Mouse (Mus musculus) small intestine, adult 2 months (tissue): ENCODE data around the gene Stim1.

Source experiments
- CTCF ChIP-seq: fragments of 200-500 bp; IDR thresholded peaks from 2 replicates; pipeline ENCODE4 v1.5.1; 2012; ENCODE audit warnings: low read depth, mild to moderate bottlenecking, control low read depth, inconsistent platforms, low read length, moderate library complexity, mixed read lengths; ENCODE audit not compliant: insufficient replicate concordance, insufficient read length; ENCODE audit errors: extremely low read depth
- POLR2A ChIP-seq: fragments of 200-500 bp; IDR thresholded peaks from 2 replicates; pipeline ENCODE4 v1.6.1; 2012; ENCODE audit warnings: low read depth, mild to moderate bottlenecking, control low read depth, inconsistent platforms, low read length, moderate library complexity

GRCm38 (mm10) chr7:102370526-102370925, 102.9 kb downstream of the Stim1 start:
- TF ChIP-seq CTCF, result no peak
- no peak for TF ChIP-seq POLR2A
